Mouse (Mus musculus) stomach, embryonic 16.5 days (tissue): Measurements from ENCODE around the gene Usp48. TPM values are rescaled to one million over a fixed set of nuclear protein-coding genes. Genes with fewer than 3 reads are reported as not detected.
"Not testable (repeated sequence)": the region's sequence is repeated elsewhere in the genome, so short reads cannot be mapped to it uniquely, and the experiment has no call there.

Experiments
- ATAC-seq: fragments of 200-750 bp; cut with Nextera tagmentation; 2 replicates; pipeline ENCODE4 v1.8.0; 2017; ENCODE audit warnings: moderate number of reproducible peaks, moderate TSS enrichment; ENCODE audit not compliant: insufficient read depth, low FRiP score
- H3K27ac ChIP-seq: fragments of 300-500 bp; sonication (generic); 2 replicates; pipeline ENCODE4 v1.5.1; 2014; ENCODE audit warnings: low read length
- H3K27me3 ChIP-seq: fragments of 300-500 bp; sonication (generic); 2 replicates; pipeline ENCODE4 v1.6.1; 2014; ENCODE audit warnings: low read length, control low read depth, mixed read lengths; ENCODE audit not compliant: control insufficient read depth, insufficient read depth
- H3K36me3 ChIP-seq: fragments of 300-500 bp; sonication (generic); 2 replicates; pipeline ENCODE4 v1.6.1; 2014; ENCODE audit warnings: low read length; ENCODE audit not compliant: control insufficient read depth, insufficient read depth
- H3K4me1 ChIP-seq: fragments of 300-500 bp; sonication (generic); 2 replicates; pipeline ENCODE4 v1.6.1; 2014; ENCODE audit warnings: low read length, control low read depth, mixed read lengths; ENCODE audit not compliant: control insufficient read depth, insufficient read depth
- H3K4me2 ChIP-seq: fragments of 300-500 bp; sonication (generic); 2 replicates; pipeline ENCODE4 v1.6.1; 2014; ENCODE audit warnings: low read depth, low read length, mixed read lengths
- H3K4me3 ChIP-seq: fragments of 300-500 bp; sonication (generic); replicated peaks from 2 replicates; pipeline ENCODE4 v1.5.1; 2014; ENCODE audit warnings: mild to moderate bottlenecking, low read length
- H3K9ac ChIP-seq: fragments of 300-500 bp; sonication (generic); 2 replicates; pipeline ENCODE4 v1.6.1; 2014; ENCODE audit warnings: low read length
- H3K9me3 ChIP-seq: fragments of 300-500 bp; sonication (generic); replicated peaks from 2 replicates; pipeline ENCODE4 v1.6.1; 2016; ENCODE audit warnings: low read length, control low read depth; ENCODE audit not compliant: control insufficient read depth
- WGBS: fragments of 180-500 bp; shearing (Covaris S2); extraction: QIAGEN DNeasy Blood & Tissue Kit; methylation state at CpG from one replicate; pipeline ENCODE4 v1.1.7; 2014; 5-methylcytosine and 5-hydroxymethylcytosine counted together
- polyA plus RNA-seq: library from polyadenylated mRNA; unstranded; fragments of >200 nt; fragmentation: Nextera tagmentation; extraction: Ambion mirVana; gene quantifications from 2 replicates; pipeline ENCODE4 v1.2.1, GENCODE M21; 2015

Usp48 gene
- polyA plus RNA-seq, 1 experiment from 2014 or later = 58.3 TPM

GRCm38 (mm10) chr4:137578181-137578845 lies 15.2 kb upstream of the Usp48 start:
- Histone ChIP-seq H3K4me1 (0 out of 2 replicates have a peak, but pooled peaks cover 3% of the 10 kb centered on the region), H3K4me2 (peak overlapping the region; percentile 49), H3K9ac (peak overlapping the region; percentile 22; the same call in 1 of the 2 replicates), H3K36me3 (no peaks in the 10 kb centered on the region), H3K9me3 (no peaks in the 10 kb centered on the region), H3K27ac (no peak overlapping the region), H3K27me3 (no peaks in the 10 kb centered on the region), H3K4me3 (peak overlapping the region; percentile 26)
- 8% methylated on average over 39 of the region's 39 CpGs for WGBS
- ATAC-seq = peak; percentile 54

- Histone ChIP-seq H3K4me2 (no peak overlapping the region), H3K4me1 (0 out of 2 replicates have a peak, but pooled peaks cover 3% of the 10 kb centered on the region), H3K27me3 (no peaks in the 10 kb centered on the region), H3K36me3 (no peaks in the 10 kb centered on the region), H3K9me3 (no peaks in the 10 kb centered on the region), H3K9ac (no peak overlapping the region), H3K27ac (0 out of 2 replicates have a peak overlapping the region, but pooled peaks have one; percentile 43), H3K4me3 (no peak overlapping the region)
- 37% methylated on average over 4 of the region's 4 CpGs for WGBS
- ATAC-seq = no peak; the same call in 1 of the 2 replicates
Observed at GRCm38 (mm10) chr4:137579789-137580188, 13.8 kb upstream of the Usp48 start.

- Histone ChIP-seq H3K4me2 (no peak overlapping the region), H3K27ac (0 out of 2 replicates have a peak overlapping the region, but pooled peaks have one; percentile 43), H3K4me1 (0 out of 2 replicates have a peak, but pooled peaks cover 3% of the 10 kb centered on the region), H3K36me3 (no peaks in the 10 kb centered on the region), H3K9me3 (no peaks in the 10 kb centered on the region), H3K9ac (no peak overlapping the region), H3K4me3 (no peak overlapping the region), H3K27me3 (no peaks in the 10 kb centered on the region)
- no peak for ATAC-seq
- 53% methylated on average over 2 of the region's 2 CpGs for WGBS
Observed at GRCm38 (mm10) chr4:137580299-137580698, 13.3 kb upstream of the Usp48 start.

GRCm38 (mm10) chr4:137581815-137582214 lies 11.7 kb upstream of the Usp48 start:
- 39% methylated on average over 3 of the region's 3 CpGs for WGBS

GRCm38 (mm10) chr4:137589095-137589494 lies 4.5 kb upstream of the Usp48 start:
- not testable (repeated sequence) for ATAC-seq, H3K27ac ChIP-seq, H3K9me3 ChIP-seq, H3K27me3 ChIP-seq, H3K4me3 ChIP-seq, H3K9ac ChIP-seq, H3K4me2 ChIP-seq, H3K4me1 ChIP-seq, H3K36me3 ChIP-seq
- WGBS = 89% methylated on average over 2 of the region's 3 CpGs

More at GRCm38 (mm10) chr4:137581815-137582214, 11.7 kb upstream of the Usp48 start:
- no peaks in the 10 kb centered on the region for H3K27me3 ChIP-seq
- H3K9me3 ChIP-seq = no peaks in the 10 kb centered on the region
- no peak overlapping the region for H3K9ac ChIP-seq
- H3K4me2 ChIP-seq = no peak overlapping the region
- ATAC-seq = no peak
- no peak overlapping the region for H3K4me3 ChIP-seq
- no peak overlapping the region for H3K27ac ChIP-seq
- H3K4me1 ChIP-seq = 0 out of 2 replicates have a peak, but pooled peaks cover 3% of the 10 kb centered on the region
- H3K36me3 ChIP-seq = no peaks in the 10 kb centered on the region

GRCm38 (mm10) chr4:137589586-137589985 lies 4.0 kb upstream of the Usp48 start:
- no peaks in the 10 kb centered on the region for H3K36me3 ChIP-seq
- no peak for ATAC-seq
- no peak overlapping the region for H3K4me3 ChIP-seq
- H3K9me3 ChIP-seq = no peaks in the 10 kb centered on the region
- H3K27me3 ChIP-seq = no peaks in the 10 kb centered on the region
- H3K27ac ChIP-seq = no peak overlapping the region
- no peak overlapping the region for H3K9ac ChIP-seq
- H3K4me2 ChIP-seq = no peak overlapping the region
- no peaks in the 10 kb centered on the region for H3K4me1 ChIP-seq
- WGBS = 81% methylated on average over 3 of the region's 3 CpGs

GRCm38 (mm10) chr4:137590961-137591360 lies 2.6 kb upstream of the Usp48 start:
- no peaks in the 10 kb centered on the region for H3K9me3 ChIP-seq
- no peaks in the 10 kb centered on the region for H3K36me3 ChIP-seq
- WGBS = 85% methylated on average over 4 of the region's 4 CpGs
- H3K27me3 ChIP-seq = no peaks in the 10 kb centered on the region
- H3K4me3 ChIP-seq = no peak overlapping the region
- H3K4me2 ChIP-seq = no peak overlapping the region
- H3K27ac ChIP-seq = no peak overlapping the region
- no peak overlapping the region for H3K9ac ChIP-seq
- peaks cover 10% of the 10 kb centered on the region; the same call in 1 of the 2 replicates for H3K4me1 ChIP-seq
- no peak for ATAC-seq

- no peaks in the 10 kb centered on the region for H3K9me3 ChIP-seq
- no peak for ATAC-seq
- 2% methylated on average over 40 of the region's 40 CpGs for WGBS
- peaks cover 20% of the 10 kb centered on the region for H3K4me1 ChIP-seq
- H3K9ac ChIP-seq = peak overlapping the region; percentile 85
- H3K36me3 ChIP-seq = no peaks in the 10 kb centered on the region
- H3K27me3 ChIP-seq = no peaks in the 10 kb centered on the region
- peak overlapping the region; percentile 90 for H3K4me3 ChIP-seq
- H3K4me2 ChIP-seq = peak overlapping the region; percentile 82
- peak overlapping the region; percentile 98 for H3K27ac ChIP-seq
Observed at GRCm38 (mm10) chr4:137594496-137595270, 1.1 kb downstream of the Usp48 start.

GRCm38 (mm10) chr4:137597098-137597630 lies 3.6 kb downstream of the Usp48 start:
- no peaks in the 10 kb centered on the region for H3K27me3 ChIP-seq
- ATAC-seq = no peak
- no peaks in the 10 kb centered on the region for H3K36me3 ChIP-seq
- 86% methylated on average over 4 of the region's 4 CpGs for WGBS
- no peak overlapping the region for H3K27ac ChIP-seq
- peaks cover 22% of the 10 kb centered on the region for H3K4me1 ChIP-seq
- no peak overlapping the region for H3K4me3 ChIP-seq
- no peak overlapping the region for H3K4me2 ChIP-seq
- no peak overlapping the region for H3K9ac ChIP-seq
- no peaks in the 10 kb centered on the region for H3K9me3 ChIP-seq
